Mouse (Mus musculus): ENCODE data around the gene Nr2f1. TPM values are rescaled to one million over a fixed set of nuclear protein-coding genes. Genes with fewer than 3 reads are reported as not detected.
"Not testable (repeated sequence)": the region's sequence is repeated elsewhere in the genome, so short reads cannot be mapped to it uniquely, and the experiment has no call there.

Gene Nr2f1
- 100 to 1,000 TPM; 108 to 121 TPM for total RNA-seq (2021)
- long read RNA-seq, transcript Nr2f1-201 (3 exons, 3,207 nt), result major isoform, 12 of 27 reads
- long read RNA-seq, partial matches to known transcripts, result 1 of 27 reads
- long read RNA-seq, other reads (novel, unspliced or antisense), result 11 of 27 reads

GRCm38 (mm10) chr13:78199642-78200160 is at the start of gene Nr2f1:
Gene Nr2f1, minus strand, starts transcription at chr13:78199757.
- DNase-seq (ENCODE audit: low spot score in 2 of 2), result no peak

DNA sequence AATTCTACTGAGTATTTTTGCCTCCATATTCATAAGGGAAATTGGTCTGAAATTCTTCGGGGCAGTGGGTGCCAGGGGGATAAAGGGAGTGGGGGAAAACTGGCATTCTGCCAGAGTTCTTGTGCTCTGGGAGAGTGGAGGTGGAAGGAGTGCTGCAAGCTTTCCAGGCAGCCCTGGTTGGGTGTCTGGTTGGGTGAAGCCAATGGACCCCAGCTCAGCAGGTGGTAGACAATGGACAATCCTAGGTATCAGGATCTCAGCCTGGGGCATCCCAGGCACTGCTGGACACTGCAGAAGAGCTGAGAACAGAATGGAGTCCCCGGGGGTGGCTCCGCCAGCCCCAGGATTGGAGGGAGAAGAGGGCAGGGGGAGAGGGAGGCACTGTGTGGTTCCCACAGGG is 22.1 kb upstream of the Nr2f1 start:
- no peak for DNase-seq (ENCODE audit: low spot score in 2 of 2)

DNA sequence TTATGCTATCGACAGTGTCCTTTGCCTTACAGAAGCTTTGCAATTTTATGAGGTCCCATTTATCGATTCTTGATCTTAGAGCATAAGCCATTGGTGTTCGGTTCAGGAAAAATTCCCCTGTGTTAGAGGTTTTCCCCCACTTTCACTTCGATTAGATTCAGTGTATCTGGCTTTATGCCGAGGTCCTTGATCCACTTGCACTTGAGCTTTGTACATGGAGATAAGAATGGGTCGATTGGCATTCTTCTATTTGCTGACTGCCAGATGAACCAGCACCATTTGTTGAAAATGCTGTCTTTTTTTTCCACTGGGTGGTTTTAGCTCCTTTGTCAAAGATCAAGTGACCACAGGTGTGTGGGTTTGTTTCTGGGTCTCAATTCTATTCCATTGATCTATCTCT is 20.7 kb upstream of the Nr2f1 start:
- DNase-seq (ENCODE audit: low spot score in 2 of 2), result not testable (repeated sequence)

DNA sequence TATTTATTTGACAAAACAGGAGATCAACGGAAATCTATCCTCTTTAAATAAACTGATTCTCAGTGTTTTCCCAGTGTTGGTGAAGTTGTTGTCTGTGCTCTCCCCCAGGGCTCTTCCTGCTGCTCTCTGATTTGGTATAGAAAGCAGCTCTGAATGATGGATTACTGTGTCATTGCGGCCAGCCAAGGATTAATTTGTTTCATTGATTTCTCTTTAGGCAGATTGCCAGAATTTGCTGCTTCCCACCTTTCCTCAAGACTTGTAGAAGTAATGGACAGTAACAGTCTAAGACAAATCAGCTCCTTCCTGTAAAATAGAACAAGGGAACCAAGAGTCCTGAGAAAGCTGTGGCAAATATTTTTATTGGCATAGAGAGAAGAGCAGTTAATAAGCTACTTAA is 15.7 kb upstream of the Nr2f1 start:
- DNase-seq (ENCODE audit: low spot score in 2 of 2), result no peak

DNA sequence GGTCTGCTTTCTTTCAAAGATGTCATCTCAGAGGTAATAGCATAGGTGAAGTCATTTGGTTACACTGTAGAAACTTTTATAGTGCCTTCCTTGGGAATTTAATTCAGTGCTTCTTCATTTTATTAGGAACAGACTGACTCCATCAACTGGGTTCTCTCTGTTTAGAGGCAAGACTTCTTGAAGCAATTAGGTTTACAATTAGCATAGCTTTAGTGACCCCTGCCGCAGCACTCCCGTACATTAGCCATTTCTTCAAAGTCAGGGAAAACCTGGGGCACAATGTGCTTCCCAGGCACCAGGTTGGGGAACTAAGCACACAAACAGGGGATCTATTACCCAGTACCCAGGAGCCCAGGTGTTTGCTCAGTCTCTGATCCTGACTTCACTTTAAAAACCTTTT is 13.6 kb upstream of the Nr2f1 start:
- DNase-seq (ENCODE audit: low spot score in 2 of 2), result no peak

DNA sequence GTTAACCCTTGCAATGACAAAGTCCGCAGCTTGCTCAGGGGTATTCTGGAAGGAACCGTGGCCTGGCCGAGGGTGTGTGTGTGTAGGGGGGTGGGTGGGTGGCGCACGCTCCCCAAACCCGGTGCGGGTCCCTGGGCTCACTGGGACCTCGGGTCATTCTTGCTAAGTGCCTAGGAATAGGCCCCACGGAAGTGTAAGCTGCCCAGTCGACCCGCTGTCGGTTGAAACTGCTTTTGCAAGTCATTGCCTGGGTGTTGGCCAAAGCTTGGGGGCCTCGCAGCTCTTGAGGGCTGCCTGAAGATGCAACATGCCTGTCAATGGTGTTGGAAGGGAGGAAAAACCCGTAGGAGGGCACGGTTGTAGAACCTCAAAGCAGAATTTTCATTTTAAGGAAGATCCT is 12.6 kb upstream of the Nr2f1 start:
- peak in 1 of 2 experiments; percentile 23 for DNase-seq (ENCODE audit: low spot score in 2 of 2)

DNA sequence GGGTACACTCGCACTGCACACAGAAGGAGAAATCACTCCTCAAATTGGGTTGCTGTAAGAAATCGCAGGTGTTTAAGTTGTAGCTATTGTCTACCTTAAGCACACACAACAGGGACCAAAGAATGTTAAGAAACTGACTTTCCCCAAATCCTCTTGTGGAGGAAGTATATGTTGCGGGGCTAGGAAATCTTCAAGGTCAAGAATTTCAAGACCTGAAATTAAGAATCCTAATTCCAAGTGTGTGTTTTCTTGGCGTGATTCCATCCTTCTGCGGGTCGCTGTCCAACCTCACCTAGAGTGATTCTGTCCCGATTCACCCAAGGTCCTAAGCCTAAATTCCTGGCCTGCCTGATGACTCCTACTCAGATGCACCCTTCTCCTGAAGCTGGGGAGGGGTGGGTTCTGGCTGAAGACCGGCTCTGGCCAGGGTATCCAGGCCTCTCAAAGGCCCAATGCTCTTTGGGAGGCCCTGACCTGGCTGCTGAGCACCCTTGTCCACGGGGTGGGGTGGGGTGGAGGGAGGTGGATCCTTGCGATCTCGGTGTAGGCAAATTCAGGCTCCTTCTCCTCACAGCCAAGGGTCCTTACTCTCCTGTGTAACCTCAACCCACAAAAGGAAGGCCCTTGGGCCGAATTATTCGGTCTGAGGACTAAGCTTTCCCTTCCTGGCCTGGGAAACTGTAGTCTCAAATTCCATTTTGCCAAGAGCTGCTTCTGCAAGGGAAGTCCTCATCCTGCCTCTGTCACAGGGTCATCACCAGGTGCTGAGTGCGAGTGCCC is 11.9 kb upstream of the Nr2f1 start:
- DNase-seq (ENCODE audit: low spot score in 2 of 2), result peak in 1 of 2 experiments; percentile 23

GRCm38 (mm10) chr13:78210748-78211089 is 11.2 kb upstream of the Nr2f1 start:
- DNase-seq (ENCODE audit: low spot score in 2 of 2), result peak in 1 of 2 experiments; percentile 43

GRCm38 (mm10) chr13:78210029-78210747 is 10.6 kb upstream of the Nr2f1 start:
- DNase-seq (ENCODE audit: low spot score in 2 of 2), result peak in 1 of 2 experiments; percentile 77

GRCm38 (mm10) chr13:78209611-78210028 is 10.1 kb upstream of the Nr2f1 start:
- DNase-seq (ENCODE audit: low spot score in 2 of 2), result peak; percentile 65 to 67

GRCm38 (mm10) chr13:78208689-78209410 is 9.3 kb upstream of the Nr2f1 start:
- no peak for DNase-seq (ENCODE audit: low spot score in 2 of 2)

GRCm38 (mm10) chr13:78207796-78208645 is 8.5 kb upstream of the Nr2f1 start:
- DNase-seq (ENCODE audit: low spot score in 2 of 2), result peak; percentile 54 to 67

DNA sequence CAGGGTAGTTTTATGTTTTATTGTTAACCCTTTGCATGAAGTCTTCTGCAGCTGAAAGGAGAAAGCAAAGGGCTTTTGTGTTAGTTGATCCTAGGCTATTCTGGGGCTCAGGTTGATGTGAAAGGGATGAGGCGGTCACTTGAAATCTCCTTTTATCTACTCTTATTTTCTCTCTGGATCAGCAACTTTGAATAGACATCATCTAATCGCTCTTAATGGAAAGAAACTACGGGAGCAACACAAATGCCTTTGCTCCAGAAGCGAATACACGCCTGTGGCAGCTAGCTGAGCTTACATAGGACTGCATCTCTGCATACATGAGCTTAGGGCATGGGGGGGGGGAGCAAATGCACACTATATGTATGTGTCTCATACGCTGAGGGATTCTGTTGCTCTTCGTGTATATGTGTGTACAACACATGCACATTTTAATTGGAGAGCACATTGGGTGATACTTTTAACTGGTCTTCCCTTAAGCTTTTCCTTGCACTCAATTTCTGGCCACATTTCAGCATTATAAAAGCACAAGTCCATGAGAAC is 7.4 kb upstream of the Nr2f1 start:
- peak in 1 of 2 experiments; percentile 17 for DNase-seq (ENCODE audit: low spot score in 2 of 2)

DNA sequence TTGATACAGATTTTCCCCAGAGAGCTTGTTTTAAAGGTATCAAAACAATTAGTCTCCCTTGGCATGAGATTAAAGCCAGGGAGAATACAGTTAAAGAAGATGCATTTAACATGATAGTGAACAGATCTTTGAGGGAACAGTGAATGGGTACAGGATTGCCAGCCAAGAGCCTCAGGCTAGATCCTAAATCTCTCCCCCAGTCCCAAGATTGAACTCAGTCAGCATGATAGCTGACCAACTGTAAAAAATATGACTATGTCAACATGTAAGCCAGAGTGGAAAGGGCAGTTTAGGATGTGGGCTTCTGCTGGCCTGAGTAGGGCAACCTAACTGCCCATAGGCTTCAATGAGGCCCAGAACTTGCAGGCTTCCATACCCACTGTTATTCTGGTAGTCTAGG is 5.9 kb upstream of the Nr2f1 start:
- peak in 1 of 2 experiments; percentile 12 for DNase-seq (ENCODE audit: low spot score in 2 of 2)

DNA sequence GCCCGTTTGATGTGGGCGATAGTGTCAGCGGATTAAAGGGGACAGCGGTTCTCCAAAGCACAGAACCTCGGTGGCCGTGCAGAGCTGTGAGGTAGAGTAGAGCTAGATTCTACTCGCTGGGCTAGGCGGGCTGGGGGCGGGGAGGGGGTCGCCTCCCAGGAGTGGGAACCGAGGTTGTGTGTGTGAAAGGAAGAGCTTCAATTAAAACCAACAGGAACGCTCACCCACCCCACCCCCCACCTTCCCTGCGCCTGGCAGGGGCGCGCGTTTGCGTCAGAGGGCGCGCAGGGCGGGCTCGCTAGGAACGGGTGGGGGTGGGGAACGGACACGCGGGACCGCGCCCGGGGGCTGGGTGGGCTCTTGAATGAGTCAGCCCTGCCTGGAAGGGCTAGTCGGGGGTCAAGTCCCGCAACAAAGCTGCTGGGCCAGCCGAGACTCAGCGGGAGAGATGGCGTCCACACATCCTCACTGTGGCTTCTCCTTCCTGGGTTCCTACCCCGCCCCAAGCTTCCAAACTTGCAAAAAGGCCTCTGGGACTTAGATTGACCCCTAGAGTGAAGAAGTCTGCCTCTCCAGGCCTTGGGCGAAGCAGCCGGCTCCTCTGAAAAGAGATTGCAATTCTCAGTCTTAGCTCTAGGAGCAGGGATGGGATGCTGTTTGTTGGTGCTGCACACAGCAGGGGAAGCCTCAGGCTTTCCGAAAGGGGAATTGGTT is 3.9 kb upstream of the Nr2f1 start:
- peak; percentile 80 to 90 for DNase-seq (ENCODE audit: low spot score in 2 of 2)

- DNase-seq (ENCODE audit: low spot score in 2 of 2), result peak; percentile 66 to 75
These were observed 3.2 kb upstream of the Nr2f1 start for GRCm38 (mm10) chr13:78202574-78203347.

DNA sequence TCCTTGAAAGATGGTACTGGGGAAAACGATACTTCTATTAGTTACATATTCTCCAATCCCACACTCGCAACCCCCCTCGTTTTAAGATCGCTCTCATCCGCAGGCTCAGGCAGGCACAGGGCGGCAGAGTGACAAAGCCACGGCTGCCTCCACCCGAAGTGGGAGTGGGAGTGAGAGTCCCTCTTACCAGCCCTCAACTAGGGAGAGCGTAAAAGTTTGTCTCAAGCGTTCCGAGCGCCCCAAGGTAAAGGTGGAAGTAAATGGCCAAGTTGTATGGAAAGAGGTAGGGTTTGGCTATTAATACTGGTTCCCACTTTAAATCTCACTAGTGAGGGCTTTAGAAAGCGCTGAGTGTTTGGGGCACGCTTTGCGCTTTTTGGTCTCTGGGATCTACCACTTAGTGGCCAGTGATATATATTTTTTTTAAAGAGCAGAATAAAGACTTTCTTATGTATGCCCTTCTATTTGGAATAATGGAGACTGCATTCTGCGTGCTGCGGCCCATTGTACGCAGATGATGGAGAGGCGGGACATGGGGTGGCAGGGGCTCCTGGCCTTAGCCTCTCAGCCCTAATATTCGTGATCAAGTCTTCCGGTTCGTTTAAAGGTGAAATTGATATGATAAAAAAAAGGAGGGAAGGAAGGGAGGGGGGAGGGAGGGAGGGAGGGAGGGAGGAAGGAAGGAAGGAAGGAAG is 2.5 kb upstream of the Nr2f1 start:
- DNase-seq (ENCODE audit: low spot score in 2 of 2), result no peak
